Mouse (Mus musculus) hematopoietic stem cell, adult 5-6 weeks (primary cell): ENCODE data around the gene Tie1. TPM values are rescaled to one million over a fixed set of nuclear protein-coding genes. Genes with fewer than 3 reads are reported as not detected.

Experiments used
- ATAC-seq, 2 experiments: fragments of 125-278 bp in 1 of 2; replicated peaks in 1 of 2; 2 replicates each; pipeline ENCODE4 v1.8.0; 2016 to 2017; ENCODE audit warnings: inconsistent platforms in 2 of 2, mild to moderate bottlenecking in 2 of 2, moderate number of reproducible peaks in 2 of 2, low read depth in 1 of 2, moderate TSS enrichment in 1 of 2; ENCODE audit not compliant: low FRiP score in 2 of 2, poor library complexity in 2 of 2, severe bottlenecking in 2 of 2, insufficient read depth in 1 of 2, low TSS enrichment in 1 of 2
- total RNA-seq: library from RNA; stranded (forward); fragments of 172-1452, 232-1000 nt; gene quantifications from 2 replicates; pipeline ENCODE4 v1.2.3, GENCODE M21; 2017

Gene Tie1
- total RNA-seq, 1 experiment from 2014 or later, result 23.3 TPM

- ATAC-seq, result no peak
Observed at GRCm38 (mm10) chr4:118500792-118501191, 10.9 kb upstream of the Tie1 start.

GRCm38 (mm10) chr4:118500171-118500724 is 10.4 kb upstream of the Tie1 start:
- no peak for ATAC-seq

- ATAC-seq, result no peak
Observed at GRCm38 (mm10) chr4:118490461-118490860, 600 bp upstream of the Tie1 start.

GRCm38 (mm10) chr4:118476773-118477530 is 12.9 kb downstream of the Tie1 start:
- ATAC-seq, result no peak

GRCm38 (mm10) chr4:118472687-118473086 is 17.2 kb downstream of the Tie1 start:
- no peak for ATAC-seq

GRCm38 (mm10) chr4:118471281-118471680 is 18.6 kb downstream of the Tie1 start:
- ATAC-seq, result no peak

GRCm38 (mm10) chr4:118465697-118466163 is 24.1 kb downstream of the Tie1 start:
- ATAC-seq, result peak; percentile 95 to 96

GRCm38 (mm10) chr4:118464956-118465355 is 24.9 kb downstream of the Tie1 start:
- ATAC-seq, result no peak

- ATAC-seq, result peak; percentile 76 to 82
Observed at GRCm38 (mm10) chr4:118457345-118457975, 32.4 kb downstream of the Tie1 start, which contains the start of gene Mpl. TSS of gene Mpl (minus strand) at chr4:118457513.

GRCm38 (mm10) chr4:118446415-118447153 is 43.3 kb downstream of the Tie1 start:
- ATAC-seq, result no peak

- no peak for ATAC-seq
Observed at GRCm38 (mm10) chr4:118445781-118446414, 44.0 kb downstream of the Tie1 start.

GRCm38 (mm10) chr4:118445088-118445487 is 44.8 kb downstream of the Tie1 start:
- no peak for ATAC-seq

GRCm38 (mm10) chr4:118437829-118438253 is 52.0 kb downstream of the Tie1 start:
- 0 out of 4 replicates have a peak, but pooled peaks of 1 of the 2 experiments have one; percentile 40 for ATAC-seq

GRCm38 (mm10) chr4:118436820-118437603 is 52.8 kb downstream of the Tie1 start, which contains the start of gene Cdc20:
TSS of gene Cdc20 (minus strand) at chr4:118437352.
- peak; percentile 95 to 96 for ATAC-seq

- no peak for ATAC-seq
Observed at GRCm38 (mm10) chr4:118432332-118432731, 57.5 kb downstream of the Tie1 start.

GRCm38 (mm10) chr4:118429215-118429895 is 60.5 kb downstream of the Tie1 start:
- no peak for ATAC-seq
